Mouse (Mus musculus) inflammation-experienced regulatory T-cells (primary cell): ENCODE data around the gene Slc10a4. TPM values are rescaled to one million over a fixed set of nuclear protein-coding genes. Genes with fewer than 3 reads are reported as not detected.

Experiments
- polyA plus RNA-seq, 2 experiments: library from polyadenylated mRNA; unstranded; fragments of 100-300 nt; shearing (Covaris generic); gene quantifications; one replicate each; pipeline ENCODE4 v1.2.1; 2017

Slc10a4 gene
- under 1 TPM; 0.13 to 0.88 TPM for polyA plus RNA-seq

GRCm38 (mm10) chr5:73006784-73007581 lies at the start of gene Slc10a4:
Gene Slc10a4 (plus strand): TSS chr5:73006883.

DNA sequence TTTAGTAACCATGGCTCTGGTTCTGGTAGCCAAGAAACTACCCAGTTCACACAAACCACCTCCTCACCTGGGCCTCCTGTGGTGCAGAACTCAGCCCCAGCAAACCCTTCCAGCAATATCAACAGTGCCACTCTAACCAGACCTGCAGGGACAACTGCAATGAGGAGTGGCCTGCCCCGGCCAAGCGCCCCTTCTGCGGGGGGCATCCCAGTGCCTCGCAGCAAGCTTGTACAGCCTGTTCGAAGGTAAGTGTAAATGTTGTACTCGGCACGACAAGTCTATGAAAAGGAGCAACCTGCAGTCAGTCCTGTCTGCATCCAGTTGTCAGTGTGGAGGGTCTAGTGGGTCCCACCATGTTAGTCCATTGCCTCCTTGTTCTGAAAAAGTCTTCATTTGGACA lies 32.1 kb upstream of the Slc10a4 start, which contains the start of gene Gm10135:
Gene Gm10135 (minus strand): TSS at position 101 of the 400 bp plus-strand sequence.

Other genes starting within 250 kb of the Slc10a4 start
- 10 to 100 TPM; 10.1 to 14.8 TPM for gene Tec, start 138.4 kb upstream of the Slc10a4 start, polyA plus RNA-seq
- gene Slain2, start 92.6 kb upstream of the Slc10a4 start, polyA plus RNA-seq: 10 to 100 TPM; 63.9 to 78.1 TPM
- gene Gm10135, start 32.2 kb upstream of the Slc10a4 start, polyA plus RNA-seq: not detected
- 10 to 100 TPM; 65.0 to 97.4 TPM for gene Fryl, start 249.7 kb downstream of the Slc10a4 start, polyA plus RNA-seq